Mouse (Mus musculus) ES-Bruce4 (cell line): ENCODE results near the gene Ksr1.

Source experiments
- CTCF ChIP-seq: IDR thresholded peaks from one replicate; pipeline ENCODE4 v1.8.1; 2011; ENCODE audit warnings: low read depth, low read length
- POLR2A ChIP-seq: IDR thresholded peaks from one replicate; pipeline ENCODE4 v1.8.1; 2011; ENCODE audit warnings: low read length; ENCODE audit not compliant: insufficient read depth

DNA sequence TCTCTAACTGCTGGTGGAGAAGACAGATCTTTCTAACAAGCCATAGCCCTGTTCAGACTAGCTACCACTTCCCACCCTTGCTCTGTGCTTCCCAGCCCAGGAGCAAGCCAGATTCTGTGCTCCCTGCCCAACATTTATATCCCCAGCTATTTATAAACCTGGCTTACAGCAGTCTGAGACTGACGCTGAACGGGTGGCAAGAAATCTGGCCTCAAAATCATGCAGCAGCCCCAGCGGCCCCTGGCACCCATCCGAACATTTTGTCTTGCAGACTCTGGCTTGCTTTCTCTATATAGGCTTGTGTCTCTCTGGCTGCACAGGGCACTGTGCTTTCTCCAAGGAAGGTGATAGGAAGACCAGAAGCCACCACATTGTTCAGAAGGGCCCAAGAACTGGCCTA, 45.0 kb upstream of the Ksr1 start:
- TF ChIP-seq POLR2A (no peak), CTCF (no peak)
